Mouse (Mus musculus) liver, postnatal 0 days (tissue): Measurements from ENCODE around the gene Lingo4. TPM values are rescaled to one million over a fixed set of nuclear protein-coding genes. Genes with fewer than 3 reads are reported as not detected.
A peak's percentile ranks its signal among the peaks of the same experiment; 100 is the strongest.

Source experiments
- ATAC-seq: fragments of 200-750 bp; cut with Nextera tagmentation; 2 replicates; pipeline ENCODE4 v1.8.0; 2017; ENCODE audit warnings: mild to moderate bottlenecking, moderate library complexity
- DNase-seq: peaks from one replicate; pipeline ENCODE4 v3.0.0-alpha.2; 2016
- H3K27ac ChIP-seq: fragments of 300-500 bp; sonication (generic); 2 replicates; pipeline ENCODE4 v1.5.1; 2014; ENCODE audit warnings: antibody characterized with exemption, moderate library complexity, mild to moderate bottlenecking, low read depth
- H3K27me3 ChIP-seq: fragments of 300-500 bp; sonication (generic); 2 replicates; pipeline ENCODE4 v1.6.1; 2014; ENCODE audit warnings: low read length, control low read depth, mixed read lengths; ENCODE audit not compliant: insufficient read depth
- H3K36me3 ChIP-seq: fragments of 300-500 bp; sonication (generic); replicated peaks from 2 replicates; pipeline ENCODE4 v1.6.1; 2014; ENCODE audit warnings: mild to moderate bottlenecking, control low read depth, low read length, moderate library complexity, mixed read lengths; ENCODE audit not compliant: insufficient read depth
- H3K4me1 ChIP-seq: fragments of 300-500 bp; sonication (generic); 2 replicates; pipeline ENCODE4 v1.6.1; 2014; ENCODE audit warnings: antibody characterized with exemption, mild to moderate bottlenecking, control low read depth; ENCODE audit not compliant: insufficient read depth
- H3K4me2 ChIP-seq: fragments of 300-500 bp; sonication (generic); 2 replicates; pipeline ENCODE4 v1.6.1; 2014; ENCODE audit warnings: low read depth, mild to moderate bottlenecking, low read length, moderate library complexity, mixed read lengths
- H3K4me3 ChIP-seq: fragments of 300-500 bp; sonication (generic); 2 replicates; pipeline ENCODE4 v1.5.1; 2014; ENCODE audit warnings: low read depth, low read length
- H3K9ac ChIP-seq: fragments of 300-500 bp; sonication (generic); replicated peaks from 2 replicates; pipeline ENCODE4 v1.6.1; 2014; ENCODE audit warnings: mild to moderate bottlenecking, moderate library complexity
- H3K9me3 ChIP-seq: fragments of 300-500 bp; sonication (generic); 2 replicates; pipeline ENCODE4 v1.6.1; 2016; ENCODE audit warnings: mild to moderate bottlenecking, control low read depth, low read length, mixed read lengths
- CTCF ChIP-seq: sonication (generic); IDR thresholded peaks from 2 replicates; pipeline ENCODE4 v1.5.1; 2016; ENCODE audit warnings: antibody characterized with exemption, low read depth
- EP300 ChIP-seq: IDR thresholded peaks from 2 replicates; pipeline ENCODE4 v1.6.1; 2016; ENCODE audit warnings: antibody characterized with exemption, low read depth, mild to moderate bottlenecking
- WGBS: fragments of 180-500 bp; shearing (Covaris S2); extraction: QIAGEN DNeasy Blood & Tissue Kit; methylation state at CpG from one replicate; pipeline ENCODE4 v1.1.7; 2014; ENCODE audit not compliant: insufficient replicate concordance; 5-methylcytosine and 5-hydroxymethylcytosine counted together
- polyA plus RNA-seq: library from polyadenylated mRNA; unstranded; fragments of >200 nt; fragmentation: Nextera tagmentation; extraction: Ambion mirVana; gene quantifications from 2 replicates; pipeline ENCODE4 v1.2.1, GENCODE M21; 2015

The Lingo4 gene
- 0.38 and 0.46 TPM in 2 replicates for polyA plus RNA-seq

- no peak within 1 kb of the TSS for H3K4me3 ChIP-seq
Measured at GRCm38 (mm10) chr3:94398217-94398616, at the start of gene Lingo4. TSS of gene Lingo4 (plus strand) at chr3:94398517.

GRCm38 (mm10) chr3:94360812-94361211 lies 37.5 kb upstream of the Lingo4 start:
- 0% methylated on average over 1 of the region's 1 CpGs for WGBS
- H3K27me3 ChIP-seq = peaks cover 34% of the 10 kb centered on the region

More at GRCm38 (mm10) chr3:94398217-94398616, at the start of gene Lingo4:
- Histone ChIP-seq H3K9me3 (no peaks in the 10 kb centered on the region), H3K36me3 (no peaks in the 10 kb centered on the region), H3K27ac (no peak within 1 kb of the TSS), H3K4me2 (peak within 1 kb of the TSS; percentile 33), H3K27me3 (peaks cover 36% of the 10 kb centered on the region), H3K4me1 (no peaks in the 10 kb centered on the region), H3K9ac (no peak within 1 kb of the TSS)
- DNase-seq (no peak), ATAC-seq (no peak)
- TF ChIP-seq CTCF = no peak
- 68% methylated on average over 6 of the region's 6 CpGs for WGBS

GRCm38 (mm10) chr3:94362138-94362537 lies 36.2 kb upstream of the Lingo4 start, which contains the start of gene C2cd4d:
TSS of gene C2cd4d (plus strand) at chr3:94362438.
- 67% methylated on average over 7 of the region's 7 CpGs for WGBS
- no peak for ATAC-seq
- Histone ChIP-seq H3K27ac (no peak within 1 kb of the TSS), H3K4me2 (peak within 1 kb of the TSS; percentile 66), H3K36me3 (no peaks in the 10 kb centered on the region), H3K9me3 (no peaks in the 10 kb centered on the region), H3K27me3 (peaks cover 34% of the 10 kb centered on the region), H3K4me1 (peaks cover 4% of the 10 kb centered on the region; the same call in 1 of the 2 replicates), H3K9ac (no peak within 1 kb of the TSS), H3K4me3 (peak within 1 kb of the TSS; percentile 42)
- TF ChIP-seq CTCF (no peak), EP300 (no peak)
- no peak for DNase-seq

More at GRCm38 (mm10) chr3:94360812-94361211, 37.5 kb upstream of the Lingo4 start:
- no peak overlapping the region for H3K4me3 ChIP-seq
- no peak overlapping the region for H3K4me2 ChIP-seq
- H3K9ac ChIP-seq = no peak overlapping the region
- H3K9me3 ChIP-seq = no peaks in the 10 kb centered on the region
- no peak for DNase-seq
- no peak overlapping the region for H3K27ac ChIP-seq
- no peak for TF ChIP-seq EP300
- TF ChIP-seq CTCF = peak; percentile 43
- ATAC-seq = no peak
- no peaks in the 10 kb centered on the region for H3K36me3 ChIP-seq
- H3K4me1 ChIP-seq = peaks cover 4% of the 10 kb centered on the region; the same call in 1 of the 2 replicates

- H3K9me3 ChIP-seq = no peaks in the 10 kb centered on the region
- peak overlapping the region; percentile 42 for H3K4me3 ChIP-seq
- DNase-seq (peak; percentile 40), ATAC-seq (peak; percentile 56)
- peaks cover 9% of the 10 kb centered on the region; the same call in 1 of the 2 replicates for H3K4me1 ChIP-seq
- H3K27me3 ChIP-seq = peaks cover 34% of the 10 kb centered on the region
- peak overlapping the region; percentile 66 for H3K4me2 ChIP-seq
- peak overlapping the region; percentile 50 for H3K9ac ChIP-seq
- WGBS = 7% methylated on average over 85 of the region's 97 CpGs
- no peak overlapping the region for H3K27ac ChIP-seq
- no peaks in the 10 kb centered on the region for H3K36me3 ChIP-seq
- no peak for TF ChIP-seq CTCF
- TF ChIP-seq EP300 = no peak
Measured at GRCm38 (mm10) chr3:94363291-94364153, 34.8 kb upstream of the Lingo4 start.

GRCm38 (mm10) chr3:94364154-94364526 lies 34.2 kb upstream of the Lingo4 start:
- Histone ChIP-seq H3K36me3 (no peaks in the 10 kb centered on the region), H3K4me1 (peaks cover 9% of the 10 kb centered on the region; the same call in 1 of the 2 replicates), H3K9ac (peak overlapping the region; percentile 50; the same call in 1 of the 2 replicates), H3K4me3 (peak overlapping the region; percentile 42), H3K27me3 (peaks cover 34% of the 10 kb centered on the region), H3K4me2 (peak overlapping the region; percentile 66), H3K9me3 (no peaks in the 10 kb centered on the region), H3K27ac (no peak overlapping the region)
- 9% methylated on average over 18 of the region's 23 CpGs for WGBS
- no peak for ATAC-seq
- DNase-seq = no peak
- TF ChIP-seq CTCF (no peak), EP300 (no peak)

- TF ChIP-seq CTCF = peak; percentile 93
- no peak for TF ChIP-seq EP300
- Histone ChIP-seq H3K4me1 (peaks cover 16% of the 10 kb centered on the region), H3K27me3 (peaks cover 29% of the 10 kb centered on the region), H3K9ac (no peak overlapping the region), H3K27ac (no peak overlapping the region), H3K36me3 (no peaks in the 10 kb centered on the region), H3K4me3 (no peak overlapping the region), H3K4me2 (no peak overlapping the region), H3K9me3 (no peaks in the 10 kb centered on the region)
- DNase-seq (peak; percentile 80), ATAC-seq (peak; percentile 40)
- 16% methylated on average over 3 of the region's 3 CpGs for WGBS
Measured at GRCm38 (mm10) chr3:94366761-94367160, 31.6 kb upstream of the Lingo4 start.
